Mouse (Mus musculus) midbrain, embryonic 15.5 days (tissue): Measurements from ENCODE around the gene Sv2b. TPM values are rescaled to one million over a fixed set of nuclear protein-coding genes. Genes with fewer than 3 reads are reported as not detected.

Source experiments
- ATAC-seq: fragments of 200-750 bp; cut with Nextera tagmentation; replicated peaks from 2 replicates; pipeline ENCODE4 v1.8.0; 2017; ENCODE audit warnings: moderate TSS enrichment
- H3K27ac ChIP-seq: fragments of 300-500 bp; sonication (generic); 2 replicates; pipeline ENCODE4 v1.5.1; 2015; ENCODE audit warnings: mild to moderate bottlenecking, inconsistent platforms
- H3K27me3 ChIP-seq: fragments of 300-500 bp; sonication (generic); replicated peaks from 2 replicates; pipeline ENCODE4 v1.6.1; 2015; ENCODE audit warnings: inconsistent platforms
- H3K36me3 ChIP-seq: fragments of 300-500 bp; sonication (generic); replicated peaks from 2 replicates; pipeline ENCODE4 v1.6.1; 2015; ENCODE audit warnings: inconsistent platforms
- H3K4me1 ChIP-seq: fragments of 300-500 bp; sonication (generic); 2 replicates; pipeline ENCODE4 v1.6.1; 2015; ENCODE audit warnings: inconsistent platforms
- H3K4me2 ChIP-seq: fragments of 300-500 bp; sonication (generic); 2 replicates; pipeline ENCODE4 v1.6.1; 2015; ENCODE audit warnings: inconsistent platforms, mild to moderate bottlenecking, moderate library complexity
- H3K4me3 ChIP-seq: fragments of 300-500 bp; sonication (generic); 2 replicates; pipeline ENCODE4 v1.5.1; 2015; ENCODE audit warnings: mild to moderate bottlenecking, inconsistent platforms
- H3K9ac ChIP-seq: fragments of 300-500 bp; sonication (generic); 2 replicates; pipeline ENCODE4 v1.6.1; 2015; ENCODE audit warnings: mild to moderate bottlenecking, inconsistent platforms
- H3K9me3 ChIP-seq: fragments of 300-500 bp; sonication (generic); 2 replicates; pipeline ENCODE4 v1.6.1; 2016; ENCODE audit warnings: inconsistent platforms
- WGBS: fragments of 180-500 bp; shearing (Covaris S2); methylation state at CpG from one replicate; pipeline ENCODE4 v1.1.7; 2015; ENCODE audit warnings: mixed read lengths; 5-methylcytosine and 5-hydroxymethylcytosine counted together
- polyA plus RNA-seq: library from polyadenylated mRNA; unstranded; fragments of >200 nt; fragmentation: Nextera tagmentation; extraction: Ambion mirVana; gene quantifications from 2 replicates; pipeline ENCODE4 v1.2.1, GENCODE M21; 2015

Sv2b gene
- polyA plus RNA-seq, 1 experiment from 2014 or later = 7.1 TPM

DNA sequence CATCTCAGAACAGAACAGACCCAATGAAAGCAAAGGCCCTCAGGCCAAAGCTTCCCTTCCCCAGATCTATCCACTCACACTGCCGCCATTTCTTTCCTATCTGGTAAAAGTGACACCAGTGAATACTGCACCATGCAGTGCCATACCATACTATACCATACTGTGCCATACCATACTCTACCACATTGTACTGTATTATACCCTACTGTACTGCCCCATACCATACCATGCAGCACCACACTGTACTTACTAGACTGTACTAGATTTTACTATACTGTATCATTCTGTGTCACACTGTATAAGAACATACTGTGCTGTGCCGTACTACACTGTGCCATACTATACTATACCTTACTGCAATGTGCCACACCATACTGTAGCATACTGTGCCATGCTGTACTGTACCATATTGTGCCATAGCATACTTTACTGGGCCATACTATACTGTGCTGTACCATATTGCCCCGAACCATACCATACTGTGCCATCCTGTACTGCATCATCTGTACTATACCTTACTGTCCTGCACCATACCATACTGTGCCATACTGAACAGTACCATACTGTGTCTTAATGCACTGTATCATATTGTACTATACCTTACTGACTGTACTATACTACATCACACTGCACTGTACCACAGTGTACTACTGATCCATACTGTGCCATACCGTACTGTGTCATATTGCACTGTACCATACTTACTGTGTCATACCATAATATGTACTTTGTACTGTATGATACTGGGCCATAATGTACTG lies 114.7 kb downstream of the Sv2b start:
- Histone ChIP-seq H3K27me3 (no peaks in the 10 kb centered on the region), H3K9ac (no peak overlapping the region), H3K4me3 (no peak overlapping the region), H3K4me2 (no peak overlapping the region), H3K4me1 (no peaks in the 10 kb centered on the region), H3K9me3 (no peaks in the 10 kb centered on the region), H3K27ac (no peak overlapping the region), H3K36me3 (no peaks in the 10 kb centered on the region)
- peak; percentile 52; the same call in 1 of the 2 replicates for ATAC-seq
- WGBS = 96% methylated on average over 4 of the region's 4 CpGs

DNA sequence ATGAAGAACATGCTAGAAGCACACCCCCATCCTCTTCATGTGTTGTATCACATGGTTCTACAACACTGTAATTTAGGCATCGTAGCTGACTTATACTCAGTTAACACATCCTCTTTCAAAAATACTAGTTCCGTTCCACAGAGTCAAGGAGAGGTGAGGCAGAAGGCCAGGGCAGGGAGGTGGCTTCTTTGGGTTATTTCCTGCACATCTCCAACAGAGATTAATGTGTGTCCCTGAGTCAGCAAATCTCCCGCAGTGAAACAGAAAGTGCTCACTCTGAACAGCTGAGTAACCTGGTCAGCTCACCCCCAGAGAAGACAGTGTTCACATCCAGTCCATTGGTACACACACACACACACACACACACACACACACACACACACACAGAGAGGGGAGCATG lies 118.9 kb downstream of the Sv2b start:
- Histone ChIP-seq H3K4me2 (no peak overlapping the region), H3K36me3 (no peaks in the 10 kb centered on the region), H3K9ac (no peak overlapping the region), H3K27ac (no peak overlapping the region), H3K4me3 (no peak overlapping the region), H3K9me3 (no peaks in the 10 kb centered on the region), H3K4me1 (no peaks in the 10 kb centered on the region), H3K27me3 (no peaks in the 10 kb centered on the region)
- no peak for ATAC-seq
- 92% methylated on average over 3 of the region's 3 CpGs for WGBS

DNA sequence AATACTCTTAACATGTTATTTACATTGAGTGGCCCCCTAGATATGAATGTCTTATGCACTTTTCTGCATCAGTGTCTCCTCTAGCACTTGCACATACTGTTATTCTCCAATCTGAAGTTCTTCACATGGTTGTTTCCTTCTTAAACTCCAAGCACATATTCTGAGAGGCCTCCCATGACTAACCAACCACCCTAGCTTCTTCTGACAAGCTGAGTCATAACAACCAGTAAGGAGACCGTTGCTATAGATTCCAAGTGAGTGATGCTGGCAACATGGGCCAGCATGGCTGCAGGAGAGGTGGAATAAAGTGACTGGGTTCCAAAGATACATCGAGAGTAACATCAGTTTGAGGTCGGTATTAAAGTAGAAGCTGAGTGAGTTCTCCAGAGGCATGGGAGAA lies 134.0 kb downstream of the Sv2b start:
- no peak overlapping the region for H3K9ac ChIP-seq
- no peaks in the 10 kb centered on the region for H3K4me1 ChIP-seq
- H3K27me3 ChIP-seq = no peaks in the 10 kb centered on the region
- H3K4me3 ChIP-seq = no peak overlapping the region
- no peak overlapping the region for H3K27ac ChIP-seq
- no peaks in the 10 kb centered on the region for H3K36me3 ChIP-seq
- WGBS = 88% methylated on average over 3 of the region's 3 CpGs
- no peaks in the 10 kb centered on the region for H3K9me3 ChIP-seq
- H3K4me2 ChIP-seq = no peak overlapping the region
- no peak for ATAC-seq

DNA sequence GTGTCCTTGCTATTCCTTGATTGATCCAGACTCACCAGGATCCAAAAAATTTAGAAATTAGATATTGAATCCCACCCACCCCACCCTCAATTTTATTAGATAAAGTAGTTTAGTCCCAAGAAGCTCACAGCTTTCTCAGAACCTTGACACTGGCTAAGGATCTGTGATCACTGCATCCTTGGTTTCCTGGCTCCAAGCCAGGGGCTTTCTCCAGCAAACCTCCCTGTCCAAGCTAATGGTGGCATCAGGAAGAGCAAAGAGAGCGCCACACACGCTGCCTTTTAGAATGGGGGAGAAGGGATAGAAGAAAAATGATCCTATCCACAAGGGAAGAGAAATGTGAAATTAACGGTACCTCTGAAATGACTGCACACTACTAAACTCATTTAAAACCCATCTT lies 141.6 kb downstream of the Sv2b start:
- Histone ChIP-seq H3K27me3 (no peaks in the 10 kb centered on the region), H3K27ac (no peak overlapping the region), H3K4me3 (no peak overlapping the region), H3K4me2 (no peak overlapping the region), H3K36me3 (no peaks in the 10 kb centered on the region), H3K9me3 (no peaks in the 10 kb centered on the region), H3K4me1 (no peaks in the 10 kb centered on the region), H3K9ac (no peak overlapping the region)
- 93% methylated on average over 3 of the region's 3 CpGs for WGBS
- ATAC-seq = no peak

DNA sequence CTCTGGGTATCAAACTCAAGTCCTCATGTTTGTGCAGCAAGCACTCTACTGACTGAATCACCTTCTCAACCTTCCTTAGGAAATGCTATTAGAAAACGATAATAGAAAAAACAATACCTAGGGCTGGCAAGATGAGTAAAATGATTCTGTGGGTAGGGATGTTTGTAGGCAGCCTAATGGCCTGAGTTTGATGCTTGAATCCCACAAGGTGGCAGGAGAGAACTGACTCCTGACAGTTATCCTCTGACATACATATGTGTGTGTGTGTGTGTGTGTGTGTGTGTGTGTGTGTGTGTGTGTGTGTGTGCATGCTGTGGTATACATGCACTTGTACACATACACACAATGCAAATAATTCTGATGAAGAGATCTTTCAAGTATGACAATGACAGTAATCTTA lies 161.9 kb downstream of the Sv2b start:
- Histone ChIP-seq H3K27ac (no peak overlapping the region), H3K4me1 (peaks cover 3% of the 10 kb centered on the region), H3K27me3 (no peaks in the 10 kb centered on the region), H3K36me3 (no peaks in the 10 kb centered on the region), H3K9me3 (no peaks in the 10 kb centered on the region), H3K4me3 (no peak overlapping the region), H3K4me2 (no peak overlapping the region), H3K9ac (no peak overlapping the region)
- no peak for ATAC-seq
- WGBS = 83% methylated on average over 1 of the region's 1 CpGs

DNA sequence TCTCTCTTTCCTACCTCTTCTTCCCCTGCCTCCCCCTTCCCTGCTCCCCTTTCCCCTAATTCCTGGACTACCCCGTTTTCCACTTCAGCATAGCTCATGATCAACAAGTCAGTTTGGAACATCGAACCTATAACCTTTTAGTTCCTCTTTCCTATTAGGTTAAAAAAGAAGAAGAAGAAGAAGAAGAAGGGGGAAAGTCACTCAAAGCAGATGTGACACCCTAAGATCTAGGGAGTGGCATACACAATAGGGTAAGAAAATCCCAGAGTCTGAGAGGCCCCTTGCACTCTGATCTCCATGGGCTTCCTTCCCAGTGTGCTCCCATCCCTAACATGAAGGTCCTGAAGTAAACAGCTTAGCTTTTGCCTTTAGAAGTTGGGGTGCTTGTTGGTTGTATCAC lies 166.3 kb downstream of the Sv2b start:
- no peak for ATAC-seq
- WGBS = 46% methylated on average over 2 of the region's 2 CpGs
- Histone ChIP-seq H3K27ac (no peak overlapping the region), H3K4me1 (peaks cover 12% of the 10 kb centered on the region), H3K4me2 (no peak overlapping the region), H3K9ac (no peak overlapping the region), H3K27me3 (no peaks in the 10 kb centered on the region), H3K36me3 (no peaks in the 10 kb centered on the region), H3K4me3 (no peak overlapping the region), H3K9me3 (no peaks in the 10 kb centered on the region)

DNA sequence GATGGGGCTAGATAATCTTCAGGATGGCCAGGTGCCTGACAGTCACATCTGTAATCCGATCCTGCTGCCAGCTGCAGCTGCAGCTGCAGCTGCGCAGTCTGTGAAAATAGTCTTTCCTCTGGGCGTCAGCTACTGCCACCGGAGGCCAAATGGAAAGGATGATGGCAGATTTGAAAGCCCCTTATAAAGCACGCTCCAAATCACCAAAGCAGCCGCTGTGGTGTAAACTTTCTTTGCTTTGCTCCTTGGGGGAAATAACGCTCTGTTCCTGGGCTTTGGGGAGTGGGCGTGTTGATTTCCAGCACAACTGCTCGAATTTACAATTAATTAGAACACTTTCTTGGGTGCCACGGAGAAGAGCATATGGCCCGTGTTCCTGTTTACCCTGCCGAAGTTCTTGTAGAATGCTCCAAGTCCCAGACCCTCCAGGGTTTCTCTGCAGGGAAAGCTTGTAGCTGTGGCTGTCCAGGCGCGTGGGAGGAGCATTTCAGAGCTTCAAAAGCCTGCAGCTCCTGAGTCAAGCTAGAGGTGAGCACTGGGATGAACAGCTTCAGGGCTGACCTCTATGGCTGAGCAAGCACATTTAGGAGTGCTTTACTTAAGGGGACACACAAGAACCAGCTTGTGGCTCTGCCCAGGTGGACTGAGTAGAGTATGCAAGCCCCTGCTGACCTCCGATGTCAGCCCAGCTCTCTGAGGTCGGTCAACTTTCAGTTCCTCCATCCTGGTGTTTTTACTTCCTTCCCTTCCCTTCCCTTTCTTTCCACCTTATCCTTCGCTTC lies 167.0 kb downstream of the Sv2b start:
- ATAC-seq = no peak; the same call in 1 of the 2 replicates

DNA sequence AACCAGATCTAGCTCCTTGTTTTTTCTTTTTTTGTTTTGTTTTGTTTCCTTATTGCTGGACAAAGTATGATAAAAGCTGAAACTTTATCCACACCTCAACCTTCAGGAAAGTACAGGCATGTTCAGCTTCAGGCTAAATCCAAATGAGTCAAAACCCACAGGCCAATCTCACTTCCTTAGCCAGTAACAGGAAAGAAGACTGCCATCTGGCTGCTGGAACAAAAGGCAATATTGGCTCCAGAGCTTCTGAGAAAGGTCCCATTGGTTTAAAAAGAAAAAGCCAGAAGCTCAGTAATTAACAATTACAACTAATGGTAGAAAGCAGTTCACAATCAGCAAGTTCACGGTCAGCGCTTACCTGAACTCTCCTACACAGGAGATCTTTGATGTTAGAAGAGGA lies 169.8 kb downstream of the Sv2b start:
- Histone ChIP-seq H3K9ac (no peak overlapping the region), H3K27ac (no peak overlapping the region), H3K4me3 (no peak overlapping the region), H3K4me2 (no peak overlapping the region), H3K9me3 (no peaks in the 10 kb centered on the region), H3K36me3 (no peaks in the 10 kb centered on the region), H3K4me1 (peaks cover 15% of the 10 kb centered on the region), H3K27me3 (no peaks in the 10 kb centered on the region)
- ATAC-seq = no peak
- 92% methylated on average over 2 of the region's 2 CpGs for WGBS

More for the DNA sequence above, 167.0 kb downstream of the Sv2b start:
- Histone ChIP-seq H3K9me3 (no peaks in the 10 kb centered on the region), H3K27ac (no peak overlapping the region), H3K4me2 (peak overlapping the region; percentile 56), H3K9ac (0 out of 2 replicates have a peak overlapping the region, but pooled peaks have one; percentile 13), H3K4me1 (peaks cover 12% of the 10 kb centered on the region), H3K4me3 (peak overlapping the region; percentile 34), H3K27me3 (no peaks in the 10 kb centered on the region), H3K36me3 (no peaks in the 10 kb centered on the region)
- 8% methylated on average over 17 of the region's 17 CpGs for WGBS

DNA sequence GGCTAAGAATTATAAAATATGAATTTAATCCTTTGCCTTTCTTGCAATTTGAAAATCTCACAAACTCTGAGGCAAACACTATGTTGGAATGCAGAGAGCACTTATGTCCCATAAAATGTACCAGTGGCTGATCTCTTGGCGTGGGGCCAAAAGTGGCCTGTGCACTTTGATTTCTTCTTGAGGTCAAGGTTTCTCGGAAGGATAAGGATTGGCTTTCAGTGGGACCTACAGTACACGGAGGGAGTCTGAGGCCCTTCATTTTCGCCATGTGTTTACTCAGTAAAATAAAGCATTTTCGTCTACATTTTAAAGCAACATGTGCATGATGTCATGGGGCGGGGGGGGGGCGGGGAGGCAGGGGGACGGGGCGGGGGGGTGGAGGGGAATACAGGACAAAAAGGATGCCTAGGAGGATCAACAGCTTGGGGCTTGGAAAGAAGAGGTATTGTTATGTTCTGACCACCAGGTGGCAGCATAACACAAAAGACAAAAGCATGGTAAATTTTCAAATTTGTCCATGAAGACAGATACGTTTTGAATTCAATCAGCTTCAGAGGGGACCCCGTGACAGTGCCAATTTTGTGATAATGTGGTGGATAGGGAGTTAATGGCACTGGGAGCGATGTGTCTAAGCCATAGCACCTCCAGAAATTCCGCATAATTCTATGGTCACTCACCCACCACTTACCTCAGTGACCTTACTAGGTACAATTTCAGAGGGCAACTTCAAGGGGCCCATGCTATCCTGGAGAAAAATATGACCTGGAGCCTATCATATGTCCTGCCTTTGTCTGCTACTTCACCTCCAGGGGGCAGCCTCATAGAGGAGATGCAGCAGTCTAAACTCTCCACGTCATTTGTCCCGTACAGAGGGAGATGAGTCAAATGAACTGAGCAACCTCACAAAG lies 174.1 kb downstream of the Sv2b start:
- no peak overlapping the region for H3K4me3 ChIP-seq
- H3K4me2 ChIP-seq = no peak overlapping the region
- ATAC-seq = peak; percentile 73
- 25% methylated on average over 15 of the region's 15 CpGs for WGBS
- H3K9ac ChIP-seq = no peak overlapping the region
- no peaks in the 10 kb centered on the region for H3K36me3 ChIP-seq
- H3K27ac ChIP-seq = no peak overlapping the region
- H3K9me3 ChIP-seq = no peaks in the 10 kb centered on the region
- H3K4me1 ChIP-seq = peaks cover 3% of the 10 kb centered on the region; the same call in 1 of the 2 replicates
- H3K27me3 ChIP-seq = no peaks in the 10 kb centered on the region

DNA sequence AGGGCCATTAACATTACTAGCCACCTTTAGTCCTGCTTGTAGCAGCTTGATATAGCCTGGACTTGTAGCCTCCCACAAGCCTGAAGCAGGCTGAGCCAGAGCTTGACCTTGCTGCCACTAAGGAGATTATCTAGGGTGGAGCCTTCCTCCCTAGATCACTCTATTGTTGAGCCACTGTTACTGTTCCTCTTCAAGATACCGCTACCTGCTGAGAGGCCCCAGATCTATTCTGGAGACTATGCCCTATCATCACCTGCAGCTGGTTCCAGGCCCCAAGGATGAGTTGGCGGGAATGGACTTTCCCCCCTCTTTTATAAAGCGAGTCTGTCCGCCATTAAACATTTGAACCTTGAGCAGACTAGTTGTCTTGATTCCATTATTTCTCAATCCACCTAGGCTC lies 181.0 kb downstream of the Sv2b start:
- no peak overlapping the region for H3K9ac ChIP-seq
- no peaks in the 10 kb centered on the region for H3K27me3 ChIP-seq
- peaks cover 3% of the 10 kb centered on the region; the same call in 1 of the 2 replicates for H3K4me1 ChIP-seq
- ATAC-seq = no peak
- no peak overlapping the region for H3K4me2 ChIP-seq
- no peaks in the 10 kb centered on the region for H3K36me3 ChIP-seq
- no peak overlapping the region for H3K4me3 ChIP-seq
- WGBS = 91% methylated on average over 4 of the region's 4 CpGs
- H3K9me3 ChIP-seq = no peaks in the 10 kb centered on the region
- H3K27ac ChIP-seq = no peak overlapping the region

DNA sequence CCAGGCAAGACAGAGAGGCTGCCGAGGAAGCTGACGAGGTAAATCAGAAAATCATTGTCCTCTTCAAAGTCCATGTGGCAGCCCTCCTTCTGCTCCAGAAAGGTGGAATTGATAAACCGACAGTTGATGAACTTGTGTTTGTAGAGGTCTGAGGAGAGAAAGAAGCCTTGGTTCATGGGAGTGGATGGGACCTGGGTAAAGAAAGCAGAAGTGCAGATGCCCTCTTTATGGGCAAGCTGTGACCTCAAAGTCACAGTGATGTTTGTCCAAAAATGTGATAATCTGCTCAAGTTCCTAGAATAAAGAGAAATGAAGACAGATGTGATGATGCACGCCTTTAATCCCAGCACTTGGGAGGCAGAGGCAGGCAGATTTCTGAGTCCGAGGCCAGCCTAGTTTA lies 185.0 kb downstream of the Sv2b start:
- H3K36me3 ChIP-seq = no peaks in the 10 kb centered on the region
- WGBS = 91% methylated on average over 5 of the region's 5 CpGs
- no peak for ATAC-seq

More for the DNA sequence above, 185.0 kb downstream of the Sv2b start:
- no peaks in the 10 kb centered on the region for H3K27me3 ChIP-seq
- H3K4me2 ChIP-seq = no peak overlapping the region
- peaks cover 3% of the 10 kb centered on the region; the same call in 1 of the 2 replicates for H3K4me1 ChIP-seq
- H3K9ac ChIP-seq = no peak overlapping the region
- no peak overlapping the region for H3K27ac ChIP-seq
- H3K4me3 ChIP-seq = no peak overlapping the region
- H3K9me3 ChIP-seq = no peaks in the 10 kb centered on the region
